Mouse (Mus musculus): ENCODE data around the gene Gm815. TPM values are rescaled to one million over a fixed set of nuclear protein-coding genes. Genes with fewer than 3 reads are reported as not detected.

Gm815 gene
- not detected in 2 replicates for polyA plus RNA-seq (2016; fragmentation: Nextera tagmentation; extraction: Ambion mirVana)

- Histone ChIP-seq H3K4me1 (no peaks in the 10 kb centered on the region), H3K27ac (replicated peaks) (no peak within 1 kb of the TSS), H3K9me3 (no peaks in the 10 kb centered on the region), H3K27me3 (replicated peaks; ENCODE audit: low read depth, poor library complexity, severe bottlenecking) (no peaks in the 10 kb centered on the region), H3K36me3 (replicated peaks) (no peaks in the 10 kb centered on the region), H3K4me3 (no peak within 1 kb of the TSS)
- WGBS = 86% methylated on average over 6 of the region's 6 CpGs
- no peak for DNase-seq (ENCODE audit: low spot score)
These were observed at the start of gene Gm815 for GRCm38 (mm10) chr19:26885616-26886015. Gene Gm815 (plus strand): TSS chr19:26885881.

- 76% methylated on average over 1 of the region's 1 CpGs for WGBS
- Histone ChIP-seq H3K27me3 (replicated peaks; ENCODE audit: low read depth, poor library complexity, severe bottlenecking) (no peaks in the 10 kb centered on the region), H3K4me1 (no peaks in the 10 kb centered on the region), H3K27ac (replicated peaks) (no peak overlapping the region), H3K36me3 (replicated peaks) (no peaks in the 10 kb centered on the region), H3K9me3 (no peaks in the 10 kb centered on the region), H3K4me3 (no peak overlapping the region)
- DNase-seq (ENCODE audit: low spot score) = no peak
These were observed 48.1 kb upstream of the Gm815 start for GRCm38 (mm10) chr19:26837626-26838025.

- Histone ChIP-seq H3K27ac (replicated peaks) (no peak overlapping the region), H3K4me1 (peaks cover 20% of the 10 kb centered on the region), H3K4me3 (no peak overlapping the region), H3K9me3 (no peaks in the 10 kb centered on the region), H3K27me3 (replicated peaks; ENCODE audit: low read depth, poor library complexity, severe bottlenecking) (no peaks in the 10 kb centered on the region), H3K36me3 (replicated peaks) (no peaks in the 10 kb centered on the region)
- 93% methylated on average over 6 of the region's 6 CpGs for WGBS
- DNase-seq (ENCODE audit: low spot score) = no peak
These were observed 41.8 kb upstream of the Gm815 start for GRCm38 (mm10) chr19:26843896-26844295.

GRCm38 (mm10) chr19:26844813-26845212 lies 40.9 kb upstream of the Gm815 start:
- Histone ChIP-seq H3K36me3 (replicated peaks) (no peaks in the 10 kb centered on the region), H3K27me3 (replicated peaks; ENCODE audit: low read depth, poor library complexity, severe bottlenecking) (no peaks in the 10 kb centered on the region), H3K4me3 (peak overlapping the region; percentile 62), H3K27ac (replicated peaks) (peak overlapping the region; percentile 96), H3K9me3 (no peaks in the 10 kb centered on the region), H3K4me1 (peaks cover 20% of the 10 kb centered on the region)
- peak; percentile 54 for DNase-seq (ENCODE audit: low spot score)
- 13% methylated on average over 8 of the region's 8 CpGs for WGBS

- no peaks in the 10 kb centered on the region for H3K27me3 ChIP-seq (replicated peaks; ENCODE audit: low read depth, poor library complexity, severe bottlenecking)
- H3K4me3 ChIP-seq = peak overlapping the region; percentile 62
- WGBS = under 1% methylated on average over 16 of the region's 16 CpGs
- H3K27ac ChIP-seq (replicated peaks) = peak overlapping the region; percentile 96
- H3K36me3 ChIP-seq (replicated peaks) = no peaks in the 10 kb centered on the region
- peak; percentile 92 for DNase-seq (ENCODE audit: low spot score)
- H3K9me3 ChIP-seq = no peaks in the 10 kb centered on the region
- peaks cover 20% of the 10 kb centered on the region for H3K4me1 ChIP-seq
These were observed 40.2 kb upstream of the Gm815 start for GRCm38 (mm10) chr19:26845276-26846016.

DNA sequence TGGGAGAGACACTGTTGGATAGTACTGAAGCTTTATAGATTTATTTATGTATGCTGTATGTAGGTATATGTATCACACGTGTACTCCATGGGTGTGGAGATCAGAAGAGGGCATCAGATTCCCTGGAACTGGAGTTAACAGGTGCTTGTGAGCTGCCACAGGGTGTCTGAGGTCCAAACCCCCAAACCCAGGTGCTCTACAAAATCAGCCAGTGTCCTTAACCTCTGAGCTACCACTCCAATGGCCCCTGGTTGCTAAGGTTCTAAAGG lies 39.7 kb upstream of the Gm815 start:
- H3K36me3 ChIP-seq (replicated peaks) = no peaks in the 10 kb centered on the region
- H3K27me3 ChIP-seq (replicated peaks; ENCODE audit: low read depth, poor library complexity, severe bottlenecking) = no peaks in the 10 kb centered on the region
- H3K4me3 ChIP-seq = peak overlapping the region; percentile 62
- no peaks in the 10 kb centered on the region for H3K9me3 ChIP-seq
- DNase-seq (ENCODE audit: low spot score) = no peak
- 6% methylated on average over 1 of the region's 1 CpGs for WGBS
- H3K4me1 ChIP-seq = peaks cover 20% of the 10 kb centered on the region
- H3K27ac ChIP-seq (replicated peaks) = peak overlapping the region; percentile 96

DNA sequence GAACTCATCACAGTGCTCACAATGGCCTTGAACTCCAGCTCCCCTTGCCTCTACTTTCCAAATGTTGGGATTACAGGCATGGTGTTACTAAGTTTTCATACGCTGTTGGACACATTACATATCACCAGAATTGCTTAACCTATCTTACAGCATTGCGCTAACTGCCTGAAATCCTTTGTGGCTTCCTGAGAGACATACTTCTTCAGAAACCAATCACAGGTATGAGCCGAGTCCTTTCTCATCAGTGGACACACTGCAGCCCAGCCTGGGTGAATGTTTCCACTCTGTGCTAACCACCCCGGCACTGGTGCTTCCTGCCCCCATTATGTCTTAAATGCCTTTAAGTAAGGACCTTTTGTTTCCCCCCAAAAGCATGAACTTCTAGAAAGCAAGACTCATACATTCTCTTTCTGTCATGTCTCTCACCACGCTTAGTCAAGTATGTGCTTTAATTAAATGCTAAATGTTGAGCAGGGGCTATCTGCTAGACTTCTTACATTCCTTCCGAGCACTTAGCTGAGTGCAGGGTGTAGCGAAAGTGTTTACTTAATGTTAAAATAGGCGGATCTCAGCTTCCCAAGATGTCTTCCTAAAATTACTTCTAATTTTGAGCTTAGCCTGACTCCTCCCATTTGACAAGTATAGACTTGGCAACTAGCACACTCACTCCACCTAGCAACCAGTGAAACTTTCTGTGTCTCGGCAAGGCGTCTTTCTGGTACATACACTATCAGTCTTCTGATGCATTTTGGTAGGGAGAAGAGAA lies 34.5 kb upstream of the Gm815 start:
- peaks cover 23% of the 10 kb centered on the region for H3K4me1 ChIP-seq
- no peaks in the 10 kb centered on the region for H3K36me3 ChIP-seq (replicated peaks)
- no peaks in the 10 kb centered on the region for H3K9me3 ChIP-seq
- H3K27me3 ChIP-seq (replicated peaks; ENCODE audit: low read depth, poor library complexity, severe bottlenecking) = no peaks in the 10 kb centered on the region
- H3K4me3 ChIP-seq = no peak overlapping the region
- no peak for DNase-seq (ENCODE audit: low spot score)
- no peak overlapping the region; the same call in 1 of the 2 replicates for H3K27ac ChIP-seq (replicated peaks)
- WGBS = 75% methylated on average over 10 of the region's 10 CpGs

DNA sequence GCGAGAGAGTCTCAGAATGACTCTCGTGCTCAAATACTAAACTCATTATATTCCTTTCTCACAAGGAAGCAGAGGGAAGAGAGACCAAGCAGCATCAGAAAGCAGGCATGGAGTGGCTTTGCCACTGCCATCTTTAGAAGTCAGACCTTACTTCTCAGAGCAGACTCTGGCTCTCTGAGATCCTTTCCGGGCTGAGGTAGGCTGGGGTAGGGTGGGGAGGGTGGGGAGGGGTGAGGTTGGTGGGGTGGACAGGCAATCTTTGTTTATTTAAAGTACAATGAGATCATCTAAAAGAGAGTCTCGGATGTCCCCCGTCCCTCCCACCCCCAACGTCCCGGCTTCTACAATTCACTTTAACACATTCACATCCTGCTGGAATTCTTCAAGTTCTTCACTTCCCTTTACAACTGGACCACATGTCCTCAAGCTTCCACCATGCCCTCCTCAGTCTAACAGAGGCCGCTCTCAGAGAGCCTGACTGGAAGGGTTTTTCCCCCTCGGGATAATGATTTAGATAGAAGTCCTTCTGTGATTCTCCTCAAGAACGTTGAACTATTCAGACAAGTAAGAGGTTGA lies 33.3 kb upstream of the Gm815 start:
- H3K9me3 ChIP-seq = no peaks in the 10 kb centered on the region
- no peak overlapping the region for H3K4me3 ChIP-seq
- no peak for DNase-seq (ENCODE audit: low spot score)
- peaks cover 16% of the 10 kb centered on the region for H3K4me1 ChIP-seq
- H3K36me3 ChIP-seq (replicated peaks) = no peaks in the 10 kb centered on the region
- WGBS = 60% methylated on average over 10 of the region's 10 CpGs
- H3K27ac ChIP-seq (replicated peaks) = no peak overlapping the region; the same call in 1 of the 2 replicates
- no peaks in the 10 kb centered on the region for H3K27me3 ChIP-seq (replicated peaks; ENCODE audit: low read depth, poor library complexity, severe bottlenecking)

GRCm38 (mm10) chr19:26853701-26854282 lies 31.9 kb upstream of the Gm815 start:
- peaks cover 18% of the 10 kb centered on the region for H3K4me1 ChIP-seq
- H3K9me3 ChIP-seq = no peaks in the 10 kb centered on the region
- H3K36me3 ChIP-seq (replicated peaks) = no peaks in the 10 kb centered on the region
- no peak for DNase-seq (ENCODE audit: low spot score)
- H3K27ac ChIP-seq (replicated peaks) = no peak overlapping the region
- H3K4me3 ChIP-seq = no peak overlapping the region
- WGBS = 78% methylated on average over 8 of the region's 8 CpGs
- H3K27me3 ChIP-seq (replicated peaks; ENCODE audit: low read depth, poor library complexity, severe bottlenecking) = no peaks in the 10 kb centered on the region

- Histone ChIP-seq H3K4me3 (no peak overlapping the region), H3K27me3 (replicated peaks; ENCODE audit: low read depth, poor library complexity, severe bottlenecking) (no peaks in the 10 kb centered on the region), H3K4me1 (peaks cover 24% of the 10 kb centered on the region), H3K27ac (replicated peaks) (no peak overlapping the region), H3K9me3 (no peaks in the 10 kb centered on the region), H3K36me3 (replicated peaks) (no peaks in the 10 kb centered on the region)
- 93% methylated on average over 4 of the region's 4 CpGs for WGBS
- no peak for DNase-seq (ENCODE audit: low spot score)
These were observed 31.0 kb upstream of the Gm815 start for GRCm38 (mm10) chr19:26854661-26855060.

GRCm38 (mm10) chr19:26855152-26855551 lies 30.5 kb upstream of the Gm815 start:
- no peak overlapping the region for H3K27ac ChIP-seq (replicated peaks)
- 85% methylated on average over 7 of the region's 7 CpGs for WGBS
- DNase-seq (ENCODE audit: low spot score) = no peak

GRCm38 (mm10) chr19:26858427-26859194 lies 27.1 kb upstream of the Gm815 start:
- Histone ChIP-seq H3K27ac (replicated peaks) (no peak overlapping the region; the same call in 1 of the 2 replicates), H3K27me3 (replicated peaks; ENCODE audit: low read depth, poor library complexity, severe bottlenecking) (no peaks in the 10 kb centered on the region), H3K4me3 (no peak overlapping the region), H3K36me3 (replicated peaks) (no peaks in the 10 kb centered on the region), H3K9me3 (no peaks in the 10 kb centered on the region), H3K4me1 (peaks cover 8% of the 10 kb centered on the region; the same call in 1 of the 2 replicates)
- WGBS = 82% methylated on average over 12 of the region's 12 CpGs
- DNase-seq (ENCODE audit: low spot score) = no peak

More at GRCm38 (mm10) chr19:26855152-26855551, 30.5 kb upstream of the Gm815 start:
- Histone ChIP-seq H3K4me1 (peaks cover 24% of the 10 kb centered on the region), H3K27me3 (replicated peaks; ENCODE audit: low read depth, poor library complexity, severe bottlenecking) (no peaks in the 10 kb centered on the region), H3K9me3 (no peaks in the 10 kb centered on the region), H3K36me3 (replicated peaks) (no peaks in the 10 kb centered on the region), H3K4me3 (no peak overlapping the region)

All from embryonic facial prominence, embryonic 10.5 days (tissue).